Mouse (Mus musculus): Measurements from ENCODE around the gene H2afz.
A peak's percentile ranks its signal among the peaks of the same experiment; 100 is the strongest.
"Not testable (repeated sequence)": the region's sequence is repeated elsewhere in the genome, so short reads cannot be mapped to it uniquely, and the experiment has no call there.

H2afz gene

GRCm38 (mm10) chr3:137863330-137864123 lies 760 bp upstream of the H2afz start:
- no peak for DNase-seq (ENCODE audit: low read depth)

DNA sequence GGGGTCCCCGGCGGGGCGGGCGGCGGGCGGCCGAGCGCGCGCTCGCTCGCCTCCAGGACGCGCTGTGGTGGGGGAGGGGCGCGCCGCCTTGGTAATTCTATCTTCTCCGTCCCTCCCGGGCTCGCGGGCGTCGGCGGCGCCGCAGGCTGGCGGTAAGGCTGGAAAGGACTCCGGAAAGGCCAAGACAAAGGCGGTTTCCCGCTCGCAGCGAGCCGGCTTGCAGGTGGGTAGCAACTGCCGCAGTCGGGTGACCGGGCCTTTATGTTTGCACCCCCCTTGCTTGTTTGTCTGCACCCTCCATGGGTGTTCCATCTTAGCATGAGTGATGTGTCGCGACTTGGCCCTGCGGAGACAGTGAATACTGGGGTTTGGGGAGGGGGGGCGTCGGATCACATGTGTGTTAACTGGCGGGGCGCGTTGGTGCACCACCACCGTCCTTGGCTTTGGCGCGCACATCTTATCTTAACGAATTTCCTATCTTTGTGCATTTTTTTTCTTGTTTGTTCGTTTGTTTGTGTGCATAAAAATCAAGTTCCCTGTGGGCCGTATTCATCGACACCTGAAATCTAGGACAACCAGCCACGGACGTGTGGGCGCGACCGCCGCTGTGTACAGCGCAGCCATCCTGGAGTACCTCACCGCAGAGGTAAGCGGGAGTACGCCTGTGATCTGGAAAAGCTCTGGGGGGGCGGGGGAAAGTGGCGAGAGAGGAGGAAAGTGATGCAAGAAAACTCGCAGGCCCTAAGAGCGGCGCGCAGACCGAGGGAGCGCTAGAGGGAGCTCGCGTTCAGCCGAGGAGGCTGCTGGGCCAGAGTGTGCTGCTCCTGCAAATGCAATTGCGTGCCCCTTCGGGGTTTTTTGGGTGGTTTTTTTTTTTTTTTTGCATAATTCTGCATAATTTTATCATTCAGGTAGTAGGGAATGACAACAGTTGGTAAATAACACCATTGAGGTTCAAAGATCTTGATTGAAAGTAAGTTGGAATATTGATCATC lies 998 bp downstream of the H2afz start:
- peak; percentile 81 for DNase-seq (ENCODE audit: low read depth)

- no peak for DNase-seq (ENCODE audit: low read depth)
Measured at GRCm38 (mm10) chr3:137867133-137867436, 2.8 kb downstream of the H2afz start.

GRCm38 (mm10) chr3:137867437-137868093 lies 3.3 kb downstream of the H2afz start, which contains the start of gene Dnajb14:
TSS of gene Dnajb14 (plus strand) at chr3:137867675.
- DNase-seq (ENCODE audit: low read depth) = peak; percentile 39

DNA sequence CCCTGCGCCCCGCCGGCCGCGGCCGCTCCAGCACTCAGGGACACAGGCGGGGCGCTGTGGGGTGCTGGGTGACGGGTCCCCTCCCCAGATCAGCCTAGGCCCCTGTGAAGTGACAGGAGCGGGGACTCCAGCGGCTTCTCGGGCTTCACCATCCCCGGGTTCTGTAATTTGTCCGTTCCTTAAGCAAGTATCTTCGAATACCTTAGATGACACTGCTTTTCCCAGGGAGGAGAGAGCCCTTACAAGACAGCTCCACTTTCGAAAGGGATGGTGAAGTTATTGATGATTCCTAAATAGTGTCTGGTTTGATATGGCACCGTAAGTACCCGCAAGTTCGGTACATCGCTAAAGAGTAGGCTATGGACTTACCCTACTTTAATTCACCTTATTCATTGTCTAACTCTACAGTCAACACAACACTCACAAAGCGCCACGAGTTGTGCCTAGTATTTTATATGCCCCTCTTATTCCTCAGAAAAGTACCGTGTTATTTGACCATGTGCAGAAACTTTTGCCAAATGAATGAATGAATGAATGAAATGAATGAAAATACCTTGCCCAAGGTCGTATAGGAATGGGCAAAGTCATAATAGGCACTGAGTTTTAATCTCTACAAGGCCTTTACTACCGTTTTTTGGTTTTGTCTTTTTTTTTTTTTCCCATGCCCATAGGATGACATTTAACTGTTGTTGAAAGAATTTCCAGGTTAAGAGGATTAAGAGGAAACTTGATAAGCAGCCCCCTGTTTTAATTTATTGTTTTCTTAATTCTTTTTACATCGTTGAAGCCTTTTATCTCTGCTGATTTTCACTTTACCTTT lies 4.0 kb downstream of the H2afz start:
- peak; percentile 36 for DNase-seq (ENCODE audit: low read depth)

GRCm38 (mm10) chr3:137869395-137869794 lies 5.1 kb downstream of the H2afz start:
- DNase-seq (ENCODE audit: low read depth) = no peak

DNA sequence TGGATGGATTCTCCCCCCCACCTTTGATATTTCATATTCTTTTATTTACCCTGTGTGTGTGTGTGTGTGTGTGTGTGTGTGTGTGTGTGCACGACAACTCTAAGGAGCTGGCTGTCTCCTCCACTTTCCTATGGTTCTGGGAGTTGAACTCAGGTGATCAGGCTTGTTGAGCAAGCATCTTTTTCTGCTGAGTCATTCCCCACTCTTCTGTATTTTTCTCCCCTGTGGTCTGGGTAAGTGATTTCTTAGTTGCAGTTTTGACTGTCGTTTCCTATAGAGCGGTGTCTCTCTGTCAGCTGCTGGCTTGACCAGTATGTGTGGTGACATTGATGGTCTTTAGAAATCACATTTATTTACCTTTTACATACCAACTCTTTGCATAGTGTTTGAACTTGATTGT lies 15.0 kb downstream of the H2afz start:
- no peak for DNase-seq (ENCODE audit: low read depth)

- DNase-seq (ENCODE audit: low read depth) = no peak
Measured at GRCm38 (mm10) chr3:137880109-137880748, 15.9 kb downstream of the H2afz start.

GRCm38 (mm10) chr3:137881093-137881492 lies 16.8 kb downstream of the H2afz start:
- no peak for DNase-seq (ENCODE audit: low read depth)

- no peak for DNase-seq (ENCODE audit: low read depth)
Measured at GRCm38 (mm10) chr3:137887961-137888360, 23.7 kb downstream of the H2afz start.

GRCm38 (mm10) chr3:137891089-137891488 lies 26.8 kb downstream of the H2afz start:
- DNase-seq (ENCODE audit: low read depth) = no peak

- no peak for DNase-seq (ENCODE audit: low read depth)
Measured at GRCm38 (mm10) chr3:137892118-137892517, 27.8 kb downstream of the H2afz start.

DNA sequence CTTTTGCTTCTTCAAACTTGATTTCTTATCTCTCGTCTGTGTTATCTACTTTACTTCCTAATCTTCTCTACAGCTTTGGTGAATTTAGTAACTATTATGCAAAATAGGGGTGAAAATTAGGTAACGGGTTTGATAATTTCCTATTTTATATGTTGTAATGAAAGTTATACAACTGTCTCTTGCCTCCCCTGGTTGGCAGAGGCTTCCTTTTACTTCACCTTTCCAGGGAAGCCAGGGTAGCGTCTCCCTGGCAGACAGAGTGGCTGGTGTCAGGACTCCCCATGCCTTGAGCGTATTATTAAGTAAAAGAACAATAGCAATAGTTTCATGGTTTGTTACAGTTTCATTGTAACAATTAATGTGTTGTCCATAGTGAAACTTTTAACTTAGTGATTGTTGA lies 29.5 kb downstream of the H2afz start:
- no peak for DNase-seq (ENCODE audit: low read depth)

- DNase-seq (ENCODE audit: low read depth) = no peak
Measured at GRCm38 (mm10) chr3:137895196-137895595, 30.9 kb downstream of the H2afz start.

GRCm38 (mm10) chr3:137896386-137896785 lies 32.1 kb downstream of the H2afz start:
- DNase-seq (ENCODE audit: low read depth) = no peak

GRCm38 (mm10) chr3:137896867-137897266 lies 32.6 kb downstream of the H2afz start:
- no peak for DNase-seq (ENCODE audit: low read depth)

DNA sequence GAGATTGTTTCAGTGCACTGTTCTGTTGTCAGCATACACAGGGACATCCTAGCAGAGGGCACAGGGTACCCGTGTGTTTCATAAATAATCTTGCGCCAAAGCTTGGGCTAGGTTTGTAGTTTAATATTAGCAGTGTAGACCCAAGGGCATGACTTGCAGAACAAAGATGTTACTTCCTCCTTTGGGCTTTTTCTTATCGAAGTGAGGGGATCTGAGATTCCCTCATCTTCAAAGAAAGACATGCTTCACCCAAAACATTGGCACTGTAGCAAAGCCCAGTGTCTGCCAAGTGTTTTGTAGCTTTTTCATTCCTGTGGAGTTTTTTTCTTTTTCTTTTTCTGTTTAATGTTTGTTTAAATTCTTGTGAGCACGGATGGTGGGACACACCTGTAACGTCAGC lies 33.4 kb downstream of the H2afz start:
- no peak for DNase-seq (ENCODE audit: low read depth)

DNA sequence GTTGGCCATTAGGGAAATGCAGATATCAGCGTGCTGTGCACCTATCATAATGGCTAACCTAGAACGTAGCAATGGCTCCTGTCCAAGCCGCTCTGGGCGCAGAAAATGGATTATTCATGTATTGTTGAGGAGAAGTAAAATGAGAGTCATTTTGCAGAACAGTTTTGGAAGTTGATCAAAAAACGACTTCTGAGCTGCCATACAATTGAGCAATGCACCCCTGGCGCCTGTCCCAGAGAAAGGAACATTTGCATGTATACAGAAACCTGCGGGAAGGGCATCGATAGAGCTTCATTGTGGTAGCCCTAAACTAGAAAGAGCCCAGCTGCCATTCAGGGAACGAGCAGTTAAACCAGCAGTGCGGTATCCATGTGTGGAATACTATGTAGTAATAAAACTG lies 35.9 kb downstream of the H2afz start:
- no peak for DNase-seq (ENCODE audit: low read depth)

GRCm38 (mm10) chr3:137913093-137913492 lies 48.8 kb downstream of the H2afz start:
- DNase-seq (ENCODE audit: low read depth) = no peak

DNA sequence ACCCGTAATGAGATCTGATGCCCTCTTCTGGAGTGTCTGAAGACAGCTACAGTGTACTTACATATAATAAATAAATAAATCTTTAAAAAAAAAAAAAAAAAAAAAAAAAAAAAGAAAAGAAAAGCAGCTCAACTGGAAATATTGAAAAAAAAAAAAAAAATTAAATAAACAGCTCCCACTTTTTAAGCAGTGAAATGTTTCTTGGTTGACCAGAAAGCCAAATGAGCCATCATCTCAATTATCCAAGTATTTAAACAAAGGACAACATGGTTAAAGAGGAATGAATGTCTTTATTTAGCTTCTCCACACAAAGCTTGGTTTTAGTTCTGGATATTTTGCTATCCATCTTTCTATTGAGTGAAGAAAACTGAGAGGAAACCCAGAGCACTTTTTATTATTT lies 50.3 kb downstream of the H2afz start:
- DNase-seq (ENCODE audit: low read depth) = not testable (repeated sequence)
